Mouse (Mus musculus): ENCODE measurements around the gene Sh3bgrl. TPM values are rescaled to one million over a fixed set of nuclear protein-coding genes. Genes with fewer than 3 reads are reported as not detected.

Gene Sh3bgrl
- polyA plus RNA-seq, 1 experiment from 2014 or later: 185 TPM

Other genes with a start within 250 kb of the Sh3bgrl start
- 24.3 and 30.9 TPM in 2 replicates for gene Hmgn5, start 82.0 kb upstream of the Sh3bgrl start, polyA plus RNA-seq (2014; fragmentation: Nextera tagmentation; extraction: Ambion mirVana)
- 0.07 and 0.15 TPM in 2 replicates for gene Gm6377, start 101.4 kb downstream of the Sh3bgrl start, polyA plus RNA-seq (2014; fragmentation: Nextera tagmentation; extraction: Ambion mirVana)

All from midbrain, embryonic 11.5 days (tissue).